Mouse (Mus musculus) MEL (cell line): ENCODE data around the gene Mst1. TPM values are rescaled to one million over a fixed set of nuclear protein-coding genes. Genes with fewer than 3 reads are reported as not detected.

ENCODE experiments used
- DNase-seq: peaks from one replicate; pipeline ENCODE4 v3.0.0; 2011; ENCODE audit warnings: low read depth, low spot score
- H3K27ac ChIP-seq: 2 replicates; pipeline ENCODE4 v1.5.1; 2012; ENCODE audit warnings: low read depth, mild to moderate bottlenecking, control low read depth, low read length, moderate library complexity; ENCODE audit not compliant: control insufficient read depth
- H3K27me3 ChIP-seq, 2 experiments: fragments of 150-350 bp in 1 of 2; sonication (generic) in 1 of 2; 2 replicates each; pipeline ENCODE4 v1.6.1; 2012; ENCODE audit warnings: low read length in 2 of 2, mild to moderate bottlenecking in 2 of 2, improper control_type of control experiment in 1 of 2, moderate library complexity in 1 of 2; ENCODE audit not compliant: insufficient read depth in 2 of 2, control insufficient read depth in 1 of 2
- H3K36me3 ChIP-seq, 2 experiments: 2 replicates each; pipeline ENCODE4 v1.6.1; 2012 to 2014; ENCODE audit warnings: low read length in 2 of 2, improper control_type of control experiment in 1 of 2, inconsistent platforms in 1 of 2, mild to moderate bottlenecking in 1 of 2; ENCODE audit not compliant: insufficient read depth in 2 of 2, control insufficient read depth in 1 of 2
- H3K4me1 ChIP-seq, 2 experiments: fragments of 150-350 bp in 1 of 2; sonication (generic) in 1 of 2; 2 replicates each; pipeline ENCODE4 v1.6.1; 2012; ENCODE audit warnings: low read length in 2 of 2, improper control_type of control experiment in 1 of 2, mild to moderate bottlenecking in 1 of 2; ENCODE audit not compliant: insufficient read depth in 2 of 2, control insufficient read depth in 1 of 2
- H3K4me3 ChIP-seq, 2 experiments: fragments of 150-350 bp in 1 of 2; sonication (generic) in 1 of 2; 2 replicates each; pipeline ENCODE4 v1.5.1; 2012; ENCODE audit warnings: low read depth in 2 of 2, low read length in 2 of 2, mild to moderate bottlenecking in 2 of 2, moderate library complexity in 2 of 2, control low read depth in 1 of 2, improper control_type of control experiment in 1 of 2; ENCODE audit not compliant: control insufficient read depth in 1 of 2, insufficient read depth in 1 of 2
- H3K79me2 ChIP-seq: 2 replicates; pipeline ENCODE4 v1.6.1; 2012; ENCODE audit warnings: mild to moderate bottlenecking, low read length, moderate library complexity; ENCODE audit not compliant: control insufficient read depth, poor library complexity, insufficient read depth
- H3K9ac ChIP-seq: 2 replicates; pipeline ENCODE4 v1.6.1; 2012; ENCODE audit warnings: low read depth, mild to moderate bottlenecking, control low read depth, low read length, moderate library complexity; ENCODE audit not compliant: control insufficient read depth, poor library complexity, severe bottlenecking
- H3K9me3 ChIP-seq: fragments of 150-350 bp; sonication (generic); replicated peaks from 2 replicates; pipeline ENCODE4 v1.6.1; 2012; ENCODE audit warnings: mild to moderate bottlenecking, low read length, improper control_type of control experiment, moderate library complexity; ENCODE audit not compliant: insufficient read depth
- CTCF ChIP-seq, 3 experiments: IDR thresholded peaks in 2 of 3; conservative IDR thresholded peaks in 1 of 3; 2 replicates each; pipeline ENCODE4 v1.5.1; 2011 to 2012; ENCODE audit warnings: low read length in 3 of 3, low read depth in 2 of 3, mild to moderate bottlenecking in 2 of 3, improper control_type of control experiment in 1 of 3, inconsistent platforms in 1 of 3, mixed read lengths in 1 of 3, moderate library complexity in 1 of 3; ENCODE audit not compliant: control insufficient read depth in 1 of 3, insufficient read depth in 1 of 3, poor library complexity in 1 of 3, severe bottlenecking in 1 of 3
- GABPA ChIP-seq: IDR thresholded peaks from 2 replicates; pipeline ENCODE4 v1.6.1; 2012; ENCODE audit warnings: low read depth, mild to moderate bottlenecking, inconsistent platforms, low read length, improper control_type of control experiment, moderate library complexity
- HCFC1 ChIP-seq: IDR thresholded peaks from 2 replicates; pipeline ENCODE4 v1.6.1; 2012; ENCODE audit warnings: low read depth, mild to moderate bottlenecking, inconsistent platforms, low read length, improper control_type of control experiment, moderate library complexity
- KAT2A ChIP-seq: conservative IDR thresholded peaks from 2 replicates; pipeline ENCODE4 v1.6.1; 2012; ENCODE audit warnings: low read depth, low read length, improper control_type of control experiment, inconsistent platforms
- MAX ChIP-seq: IDR thresholded peaks from 2 replicates; pipeline ENCODE4 v1.6.1; 2011; ENCODE audit warnings: low read length, improper control_type of control experiment
- NELFE ChIP-seq: IDR thresholded peaks from 2 replicates; pipeline ENCODE4 v1.6.1; 2011; ENCODE audit warnings: low read depth, low read length, improper control_type of control experiment
- POLR2AphosphoS2 ChIP-seq: IDR thresholded peaks from 2 replicates; pipeline ENCODE4 v1.6.1; 2011; ENCODE audit warnings: low read length, improper control_type of control experiment
- POLR2AphosphoS5 ChIP-seq: IDR thresholded peaks from 2 replicates; pipeline ENCODE4 v1.6.1; 2012; ENCODE audit warnings: low read depth, borderline replicate concordance, mild to moderate bottlenecking, inconsistent platforms, low read length, moderate library complexity, mixed read lengths
- SIN3A ChIP-seq: IDR thresholded peaks from 2 replicates; pipeline ENCODE4 v1.6.1; 2012; ENCODE audit warnings: low read length, improper control_type of control experiment, inconsistent platforms
- TBP ChIP-seq: IDR thresholded peaks from 2 replicates; pipeline ENCODE4 v1.8.0; 2011; ENCODE audit warnings: low read depth, low read length, improper control_type of control experiment
- ZKSCAN1 ChIP-seq: IDR thresholded peaks from 2 replicates; pipeline ENCODE4 v1.6.1; 2012; ENCODE audit warnings: low read depth, mild to moderate bottlenecking, inconsistent platforms, low read length, improper control_type of control experiment, moderate library complexity
- polyA plus RNA-seq, 2 experiments: library from polyadenylated mRNA; stranded (reverse) in 1 of 2; unstranded in 1 of 2; fragments of >175 nt in 1 of 2; fragments of >200 nt in 1 of 2; gene quantifications; 2 replicates each; pipeline versions ENCODE4 v1.2.1 to v1.2.4; 2012; ENCODE audit warnings: low replicate concordance in 2 of 2, low read depth in 1 of 2; ENCODE audit not compliant: insufficient read length in 2 of 2, insufficient read depth in 1 of 2, missing spikeins in 1 of 2
- total RNA-seq: library from RNA; depleted of rRNA; stranded (reverse); fragments of 300-350 nt; gene quantifications from 2 replicates; pipeline ENCODE4 v1.2.3, GENCODE M21; 2012

Mst1 gene
- total and polyA plus RNA-seq, 3 experiments = 1.6 to 10.0 TPM; not detected in 1

DNA sequence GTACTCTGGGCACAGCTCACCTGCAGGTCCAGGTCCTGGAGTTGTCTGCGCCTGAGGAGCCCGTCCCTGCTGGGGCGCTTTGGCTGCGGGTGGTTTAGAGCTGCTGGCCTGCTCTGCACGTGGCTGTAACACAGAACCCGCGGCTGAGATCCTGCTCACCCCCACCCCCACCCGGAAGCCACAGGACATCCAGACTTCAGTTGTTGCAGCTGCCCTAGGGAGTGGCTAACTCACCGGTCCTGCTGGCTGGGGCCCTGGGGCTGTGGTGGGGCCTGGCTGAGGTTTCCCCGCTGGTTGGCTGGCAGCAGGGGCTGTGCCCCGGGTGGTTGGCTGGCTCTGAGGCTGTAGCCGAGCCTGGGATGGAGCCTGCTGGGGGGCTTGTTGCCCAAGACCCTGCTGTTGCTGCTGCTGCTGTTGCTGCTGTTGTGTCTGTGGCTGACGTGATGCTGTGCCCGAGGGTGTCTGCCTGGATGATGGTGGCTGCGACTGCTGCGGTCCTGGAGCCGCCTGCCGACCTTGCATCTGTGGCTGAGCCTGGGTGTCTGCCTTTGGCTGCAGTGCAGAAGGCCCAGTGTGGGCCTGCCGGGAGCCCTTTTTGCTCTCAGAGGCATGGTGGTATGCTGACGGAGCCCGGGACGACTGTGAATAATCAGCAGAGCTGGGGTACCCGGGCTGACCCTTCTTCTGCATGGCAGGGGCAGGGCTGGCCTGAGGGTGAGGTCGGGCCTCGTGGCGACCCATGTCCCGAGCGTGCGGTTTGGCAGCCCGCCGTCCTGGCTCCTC is 24.7 kb downstream of the Mst1 start (continued):
- TF ChIP-seq POLR2AphosphoS2 = no peak
- TF ChIP-seq CTCF (IDR thresholded peaks at IDR 0.05 in 2 of 3, conservative IDR thresholded peaks at IDR 0.05 in 1 of 3; ENCODE audit: control insufficient read depth in 1 of 3, insufficient read depth in 1 of 3, low read depth in 2 of 3, low read length in 3 of 3, poor library complexity in 1 of 3, severe bottlenecking in 1 of 3) = no peak
- TF ChIP-seq ZKSCAN1 = no peak; the same call in 1 of the 2 replicates
- peak; percentile 39; the same call in 1 of the 2 replicates for TF ChIP-seq TBP
- TF ChIP-seq NELFE = peak; percentile 50

GRCm38 (mm10) chr9:108105549-108105863 is 25.3 kb downstream of the Mst1 start:
- H3K4me1 ChIP-seq = peaks cover 0 to 16% of the 10 kb centered on the region in 2 experiments; a peak in 2 of 4 replicates
- peaks cover 0 to 9% of the 10 kb centered on the region in 2 experiments; a peak in 2 of 4 replicates for H3K36me3 ChIP-seq
- peaks cover 22% of the 10 kb centered on the region for H3K79me2 ChIP-seq
- peak overlapping the region; percentile 53; the same call in 1 of the 2 replicates for H3K27ac ChIP-seq
- H3K27me3 ChIP-seq = no peaks in the 10 kb centered on the region
- peak overlapping the region; percentile 49 to 68 for H3K4me3 ChIP-seq
- H3K9me3 ChIP-seq = no peaks in the 10 kb centered on the region
- TF ChIP-seq MAX = peak; percentile 19; the same call in 1 of the 2 replicates
- TF ChIP-seq GABPA = no peak
- peak overlapping the region; percentile 79 for H3K9ac ChIP-seq
- peak; percentile 40 for DNase-seq

DNA sequence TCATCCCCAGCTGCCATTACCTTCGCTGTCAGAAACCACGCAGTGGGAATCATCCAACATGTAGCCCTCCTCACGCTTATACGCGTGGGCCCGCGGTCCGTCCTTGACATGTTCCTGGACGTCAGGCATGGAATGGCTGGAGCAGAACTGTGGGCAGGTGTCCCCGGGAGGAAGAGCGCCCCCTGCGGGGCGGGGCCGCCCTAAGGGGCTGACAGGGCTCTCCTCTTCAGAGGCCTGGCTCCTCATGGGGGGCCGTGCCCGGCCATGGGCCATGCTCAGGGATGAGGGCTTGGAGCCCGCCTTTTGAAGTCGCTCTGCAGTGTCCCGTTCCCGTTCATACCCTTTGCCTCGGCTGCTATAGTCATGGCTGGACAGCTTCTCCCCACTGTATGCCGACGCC is 25.9 kb downstream of the Mst1 start:
- Histone ChIP-seq H3K4me1 (peaks cover 0 to 16% of the 10 kb centered on the region in 2 experiments; a peak in 2 of 4 replicates), H3K9ac (peak overlapping the region; percentile 79), H3K79me2 (peaks cover 22% of the 10 kb centered on the region), H3K4me3 (peak overlapping the region in 1 of 2 experiments; percentile 68; a peak in 2 of 4 replicates), H3K9me3 (no peaks in the 10 kb centered on the region)
- TF ChIP-seq HCFC1 (no peak), POLR2AphosphoS2 (no peak), NELFE (no peak), SIN3A (no peak), POLR2AphosphoS5 (no peak), CTCF (IDR thresholded peaks at IDR 0.05 in 2 of 3, conservative IDR thresholded peaks at IDR 0.05 in 1 of 3; ENCODE audit: control insufficient read depth in 1 of 3, insufficient read depth in 1 of 3, low read depth in 2 of 3, low read length in 3 of 3, poor library complexity in 1 of 3, severe bottlenecking in 1 of 3) (peak; percentile 37 to 67 (median 48)), KAT2A (no peak)
- TF ChIP-seq, all 39 proteins: peak for 1
- Histone ChIP-seq H3K27me3 (no peaks in the 10 kb centered on the region), H3K27ac (no peak overlapping the region), H3K36me3 (peaks cover 0 to 9% of the 10 kb centered on the region in 2 experiments; a peak in 2 of 4 replicates)
- DNase-seq = no peak
